Mouse (Mus musculus) G1E (cell line): ENCODE data around the gene Obsl1.

Source experiments
- CTCF ChIP-seq: IDR thresholded peaks from 2 replicates; pipeline ENCODE4 v1.5.1; 2012; ENCODE audit warnings: low read depth, low read length, inconsistent platforms, mixed read lengths
- GATA1 ChIP-seq: IDR thresholded peaks from 2 replicates; pipeline ENCODE4 v1.6.1; 2012; ENCODE audit warnings: borderline replicate concordance, low read length, inconsistent platforms, mixed read lengths
- GATA2 ChIP-seq: IDR thresholded peaks from 2 replicates; pipeline ENCODE4 v1.6.1; 2012; ENCODE audit warnings: low read depth, low read length, inconsistent platforms, borderline replicate concordance
- POLR2AphosphoS5 ChIP-seq: IDR thresholded peaks from 2 replicates; pipeline ENCODE4 v1.6.1; 2012; ENCODE audit warnings: low read depth, low read length, inconsistent platforms; ENCODE audit not compliant: insufficient replicate concordance
- TAL1 ChIP-seq: conservative IDR thresholded peaks from 2 replicates; pipeline ENCODE4 v1.6.1; 2012; ENCODE audit warnings: low read depth, low read length, inconsistent platforms, mixed read lengths

- TF ChIP-seq GATA1: no peak
- TF ChIP-seq CTCF: no peak
- TF ChIP-seq POLR2AphosphoS5: no peak
- no peak for TF ChIP-seq GATA2
- no peak for TF ChIP-seq TAL1
Measured at GRCm38 (mm10) chr1:75550586-75550985, 44.3 kb upstream of the Obsl1 start.
